Mouse (Mus musculus) limb, embryonic 14.5 days (tissue): ENCODE measurements at regions not wholly inside any gene's neighbourhood (a gene's known extent, or its start where the extent isn't known, plus 50 kb on each side); places are given as distances from the start of the nearest gene placed in this dataset.

Experiments
- ATAC-seq: fragments of 200-750 bp; cut with Nextera tagmentation; 2 replicates; pipeline ENCODE4 v1.8.0; 2017; ENCODE audit warnings: low read depth, moderate number of reproducible peaks, moderate TSS enrichment; ENCODE audit not compliant: low FRiP score
- DNase-seq: peaks from one replicate; pipeline ENCODE4 v3.0.0-alpha.2; 2015; ENCODE audit warnings: low spot score
- H3K27ac ChIP-seq: fragments of 300-500 bp; sonication (generic); replicated peaks from 2 replicates; pipeline ENCODE4 v1.5.1; 2014; ENCODE audit warnings: low read depth, mild to moderate bottlenecking, low read length, moderate library complexity, mixed read lengths
- H3K27me3 ChIP-seq: fragments of 300-500 bp; sonication (generic); 2 replicates; pipeline ENCODE4 v1.6.1; 2014; ENCODE audit warnings: low read length, mixed read lengths; ENCODE audit not compliant: control insufficient read depth, insufficient read depth
- H3K36me3 ChIP-seq: fragments of 300-500 bp; sonication (generic); 2 replicates; pipeline ENCODE4 v1.6.1; 2014; ENCODE audit warnings: mild to moderate bottlenecking, low read length, moderate library complexity, mixed read lengths; ENCODE audit not compliant: control insufficient read depth, insufficient read depth
- H3K4me1 ChIP-seq: fragments of 300-500 bp; sonication (generic); 2 replicates; pipeline ENCODE4 v1.6.1; 2014; ENCODE audit warnings: antibody characterized with exemption, low read length, mixed read lengths; ENCODE audit not compliant: control insufficient read depth, insufficient read depth
- H3K4me2 ChIP-seq: fragments of 300-500 bp; sonication (generic); replicated peaks from 2 replicates; pipeline ENCODE4 v1.6.1; 2014; ENCODE audit warnings: low read depth, mild to moderate bottlenecking, low read length, moderate library complexity; ENCODE audit not compliant: severe bottlenecking
- H3K4me3 ChIP-seq: fragments of 300-500 bp; sonication (generic); replicated peaks from 2 replicates; pipeline ENCODE4 v1.5.1; 2014; ENCODE audit warnings: low read length
- H3K9ac ChIP-seq: fragments of 300-500 bp; sonication (generic); 2 replicates; pipeline ENCODE4 v1.6.1; 2014; ENCODE audit warnings: mild to moderate bottlenecking, low read depth, low read length, moderate library complexity; ENCODE audit not compliant: severe bottlenecking
- H3K9me3 ChIP-seq: fragments of 300-500 bp; sonication (generic); 2 replicates; pipeline ENCODE4 v1.6.1; 2016; ENCODE audit warnings: low read length; ENCODE audit not compliant: control insufficient read depth
- POLR2A ChIP-seq: fragments of 200-500 bp; IDR thresholded peaks from 2 replicates; pipeline ENCODE4 v1.8.0; 2012; ENCODE audit warnings: inconsistent platforms, mild to moderate bottlenecking, moderate library complexity, borderline replicate concordance; ENCODE audit not compliant: insufficient read depth, insufficient read length; ENCODE audit errors: extremely low read depth
- WGBS: fragments of 180-500 bp; shearing (Covaris S2); extraction: QIAGEN DNeasy Blood & Tissue Kit; methylation state at CpG from one replicate; pipeline ENCODE4 v1.1.7; 2014; 5-methylcytosine and 5-hydroxymethylcytosine counted together

- Histone ChIP-seq H3K9me3 (no peaks in the 10 kb centered on the region), H3K9ac (no peak overlapping the region), H3K4me2 (no peak overlapping the region), H3K4me1 (no peaks in the 10 kb centered on the region), H3K27me3 (no peaks in the 10 kb centered on the region), H3K27ac (no peak overlapping the region), H3K36me3 (no peaks in the 10 kb centered on the region), H3K4me3 (no peak overlapping the region)
- WGBS: 87% methylated on average over 4 of the region's 4 CpGs
- TF ChIP-seq POLR2A: no peak
- DNase-seq (no peak), ATAC-seq (no peak)
These were observed 169.6 kb downstream of the Ndufa4 start for GRCm38 (mm10) chr6:11737667-11738066.

GRCm38 (mm10) chr6:11731126-11731525 lies 176.2 kb downstream of the Ndufa4 start:
- no peak for DNase-seq
- no peak for ATAC-seq

GRCm38 (mm10) chr6:11730667-11731066 lies 176.6 kb downstream of the Ndufa4 start:
- Histone ChIP-seq H3K27me3 (no peaks in the 10 kb centered on the region), H3K4me2 (no peak overlapping the region), H3K27ac (no peak overlapping the region), H3K4me1 (no peaks in the 10 kb centered on the region), H3K9ac (no peak overlapping the region), H3K36me3 (no peaks in the 10 kb centered on the region), H3K4me3 (no peak overlapping the region), H3K9me3 (no peaks in the 10 kb centered on the region)
- TF ChIP-seq POLR2A: no peak
- DNase-seq: no peak
- WGBS: 54% methylated on average over 2 of the region's 2 CpGs
- no peak for ATAC-seq

More at GRCm38 (mm10) chr6:11731126-11731525, 176.2 kb downstream of the Ndufa4 start:
- no peak overlapping the region for H3K4me3 ChIP-seq
- H3K9ac ChIP-seq: no peak overlapping the region
- no peaks in the 10 kb centered on the region for H3K27me3 ChIP-seq
- H3K4me2 ChIP-seq: no peak overlapping the region
- TF ChIP-seq POLR2A: no peak
- no peaks in the 10 kb centered on the region for H3K4me1 ChIP-seq
- H3K27ac ChIP-seq: no peak overlapping the region
- H3K36me3 ChIP-seq: no peaks in the 10 kb centered on the region
- no peaks in the 10 kb centered on the region for H3K9me3 ChIP-seq

GRCm38 (mm10) chr6:11727806-11728205 lies 179.5 kb downstream of the Ndufa4 start:
- ATAC-seq: no peak
- H3K9ac ChIP-seq: no peak overlapping the region
- H3K27me3 ChIP-seq: no peaks in the 10 kb centered on the region
- no peaks in the 10 kb centered on the region for H3K36me3 ChIP-seq
- H3K4me2 ChIP-seq: no peak overlapping the region
- 92% methylated on average over 1 of the region's 1 CpGs for WGBS
- no peak overlapping the region for H3K27ac ChIP-seq
- H3K4me1 ChIP-seq: no peaks in the 10 kb centered on the region
- TF ChIP-seq POLR2A: no peak
- no peak overlapping the region for H3K4me3 ChIP-seq
- H3K9me3 ChIP-seq: no peaks in the 10 kb centered on the region
- DNase-seq: no peak

- H3K4me2 ChIP-seq: no peak overlapping the region
- no peaks in the 10 kb centered on the region for H3K9me3 ChIP-seq
- H3K4me3 ChIP-seq: no peak overlapping the region
- no peak for TF ChIP-seq POLR2A
- WGBS: 60% methylated on average over 5 of the region's 5 CpGs
- H3K27ac ChIP-seq: no peak overlapping the region
- DNase-seq (peak; percentile 16), ATAC-seq (no peak)
- H3K36me3 ChIP-seq: no peaks in the 10 kb centered on the region
- no peaks in the 10 kb centered on the region for H3K4me1 ChIP-seq
- H3K27me3 ChIP-seq: no peaks in the 10 kb centered on the region
- H3K9ac ChIP-seq: no peak overlapping the region
These were observed 179.9 kb downstream of the Ndufa4 start for GRCm38 (mm10) chr6:11727370-11727769.

- H3K4me1 ChIP-seq: no peaks in the 10 kb centered on the region
- H3K27me3 ChIP-seq: no peaks in the 10 kb centered on the region
- WGBS: 75% methylated on average over 2 of the region's 2 CpGs
- ATAC-seq: no peak
- H3K4me3 ChIP-seq: no peak overlapping the region
- H3K27ac ChIP-seq: no peak overlapping the region
- no peaks in the 10 kb centered on the region for H3K9me3 ChIP-seq
- no peak overlapping the region for H3K9ac ChIP-seq
- no peak overlapping the region for H3K4me2 ChIP-seq
- no peaks in the 10 kb centered on the region for H3K36me3 ChIP-seq
- TF ChIP-seq POLR2A: no peak
- DNase-seq: no peak
These were observed 183.8 kb downstream of the Ndufa4 start for GRCm38 (mm10) chr6:11723519-11723918.
